Mouse (Mus musculus) heart, embryonic 12.5 days (tissue): Measurements from ENCODE around the gene Tlr9. TPM values are rescaled to one million over a fixed set of nuclear protein-coding genes. Genes with fewer than 3 reads are reported as not detected.

ENCODE experiments used
- ATAC-seq: fragments of 200-750 bp; cut with Nextera tagmentation; 2 replicates; pipeline ENCODE4 v1.8.0; 2017; ENCODE audit warnings: moderate TSS enrichment, moderate library complexity; ENCODE audit not compliant: insufficient number of reproducible peaks, low FRiP score
- H3K27ac ChIP-seq: fragments of 300-500 bp; sonication (generic); 2 replicates; pipeline ENCODE4 v1.5.1; 2016; ENCODE audit warnings: mild to moderate bottlenecking, moderate library complexity; ENCODE audit not compliant: poor library complexity, severe bottlenecking
- H3K27me3 ChIP-seq: fragments of 300-500 bp; sonication (generic); replicated peaks from 2 replicates; pipeline ENCODE4 v1.6.1; 2016; ENCODE audit warnings: mild to moderate bottlenecking, moderate library complexity
- H3K36me3 ChIP-seq: fragments of 300-500 bp; sonication (generic); 2 replicates; pipeline ENCODE4 v1.6.1; 2016; ENCODE audit warnings: mild to moderate bottlenecking, moderate library complexity
- H3K4me1 ChIP-seq: fragments of 300-500 bp; sonication (generic); replicated peaks from 2 replicates; pipeline ENCODE4 v1.6.1; 2016; ENCODE audit warnings: mild to moderate bottlenecking
- H3K4me2 ChIP-seq: fragments of 300-500 bp; sonication (generic); 2 replicates; pipeline ENCODE4 v1.6.1; 2016; ENCODE audit warnings: mild to moderate bottlenecking, moderate library complexity
- H3K4me3 ChIP-seq: fragments of 300-500 bp; sonication (generic); 2 replicates; pipeline ENCODE4 v1.5.1; 2016; ENCODE audit warnings: mild to moderate bottlenecking
- H3K9ac ChIP-seq: fragments of 300-500 bp; sonication (generic); 2 replicates; pipeline ENCODE4 v1.6.1; 2016; ENCODE audit warnings: mild to moderate bottlenecking, moderate library complexity
- H3K9me3 ChIP-seq: fragments of 300-500 bp; sonication (generic); replicated peaks from 2 replicates; pipeline ENCODE4 v1.6.1; 2016; ENCODE audit warnings: mild to moderate bottlenecking, moderate library complexity
- WGBS: fragments of 180-500 bp; shearing (Covaris S2); methylation state at CpG from one replicate; pipeline ENCODE4 v1.1.7; 2016; 5-methylcytosine and 5-hydroxymethylcytosine counted together
- polyA plus RNA-seq: library from polyadenylated mRNA; unstranded; fragments of >200 nt; fragmentation: Nextera tagmentation; extraction: Ambion mirVana; gene quantifications from 2 replicates; pipeline ENCODE4 v1.2.1, GENCODE M21; 2016

The Tlr9 gene
- polyA plus RNA-seq, 1 experiment from 2014 or later: not detected

DNA sequence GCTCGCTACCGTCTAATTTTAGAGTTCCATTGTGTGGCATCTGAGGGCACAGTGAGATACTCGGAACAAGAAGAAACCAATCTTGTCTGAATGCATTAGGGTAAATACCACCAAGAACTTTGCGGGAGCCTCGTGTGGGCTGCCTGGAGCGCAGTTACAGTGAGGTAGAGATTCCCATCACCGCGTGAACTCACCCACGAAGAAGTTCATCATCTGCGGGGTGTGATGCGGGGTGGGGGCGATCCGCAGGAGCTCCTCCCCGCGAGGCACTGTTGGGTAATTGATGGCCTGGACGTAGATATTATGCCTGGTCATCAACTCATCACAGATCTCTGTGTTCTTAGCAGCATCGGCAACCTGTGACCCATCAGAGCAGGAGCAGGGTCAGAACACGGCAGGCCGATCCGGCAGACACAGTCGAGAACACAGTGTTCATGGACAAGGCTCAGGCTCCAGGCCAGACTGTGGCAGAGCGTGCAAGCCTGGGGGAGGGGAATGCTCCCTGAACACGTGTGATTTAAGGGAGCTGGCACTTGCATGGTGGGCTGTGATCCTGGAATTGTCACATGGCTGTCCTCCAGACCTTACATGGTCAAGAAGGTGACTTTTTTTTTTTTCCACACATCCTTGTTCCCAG, 12.9 kb downstream of the Tlr9 start:
- Histone ChIP-seq H3K36me3 (peaks cover 79% of the 10 kb centered on the region), H3K27me3 (no peaks in the 10 kb centered on the region), H3K4me1 (peaks cover 10% of the 10 kb centered on the region), H3K9ac (0 out of 2 replicates have a peak overlapping the region, but pooled peaks have one; percentile 37), H3K4me2 (no peak overlapping the region), H3K4me3 (no peak overlapping the region), H3K27ac (no peak overlapping the region), H3K9me3 (no peaks in the 10 kb centered on the region)
- ATAC-seq: no peak
- WGBS: 79% methylated on average over 23 of the region's 23 CpGs

DNA sequence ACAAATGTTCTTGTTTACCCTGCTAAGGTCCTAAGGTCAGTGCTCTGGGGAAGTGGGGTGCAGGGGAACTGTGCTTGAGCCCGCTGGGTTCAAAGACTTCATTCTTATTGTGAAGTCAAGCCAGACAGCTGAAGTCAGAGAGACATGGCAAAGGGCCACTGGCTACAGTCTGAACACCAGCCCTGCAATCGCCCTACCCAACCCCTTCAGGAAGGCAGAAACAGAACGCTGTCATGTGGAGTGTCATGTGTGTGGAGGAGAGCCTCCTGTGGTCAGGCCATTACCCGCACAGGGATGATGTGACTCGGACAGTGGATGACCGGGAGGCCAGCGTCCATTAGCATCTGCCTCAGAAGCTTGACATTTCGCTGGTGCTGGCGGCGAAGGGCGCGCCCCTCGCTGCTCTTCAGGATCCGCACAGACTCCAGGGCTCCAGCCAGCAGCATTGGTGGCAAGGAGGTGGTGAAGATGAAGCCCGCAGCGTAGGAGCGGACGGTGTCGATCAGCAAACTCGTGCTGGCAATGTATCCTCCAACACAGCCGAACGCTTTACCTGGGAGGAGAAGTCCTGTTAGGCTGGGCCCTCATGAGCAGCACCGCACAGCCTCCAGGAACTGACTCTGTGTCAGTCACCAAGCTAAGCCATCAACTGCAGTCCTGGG, 13.9 kb downstream of the Tlr9 start:
- H3K9ac ChIP-seq: no peak overlapping the region
- H3K36me3 ChIP-seq: peaks cover 88% of the 10 kb centered on the region
- no peak overlapping the region for H3K27ac ChIP-seq
- no peak overlapping the region for H3K4me2 ChIP-seq
- ATAC-seq: no peak
- 88% methylated on average over 23 of the region's 23 CpGs for WGBS
- no peaks in the 10 kb centered on the region for H3K27me3 ChIP-seq
- peaks cover 10% of the 10 kb centered on the region for H3K4me1 ChIP-seq
- H3K4me3 ChIP-seq: no peak overlapping the region
- no peaks in the 10 kb centered on the region for H3K9me3 ChIP-seq

- Histone ChIP-seq H3K4me1 (peaks cover 10% of the 10 kb centered on the region), H3K9ac (no peak overlapping the region), H3K36me3 (peaks cover 93% of the 10 kb centered on the region), H3K27me3 (no peaks in the 10 kb centered on the region), H3K4me3 (no peak overlapping the region), H3K27ac (no peak overlapping the region), H3K4me2 (no peak overlapping the region), H3K9me3 (no peaks in the 10 kb centered on the region)
- ATAC-seq: no peak
- 73% methylated on average over 3 of the region's 3 CpGs for whole genome bisulfite sequencing
Observed at GRCm38 (mm10) chr9:106236818-106237211, 14.4 kb downstream of the Tlr9 start.

GRCm38 (mm10) chr9:106237401-106237800, 15.0 kb downstream of the Tlr9 start:
- WGBS: 88% methylated on average over 8 of the region's 8 CpGs
- Histone ChIP-seq H3K4me1 (peaks cover 10% of the 10 kb centered on the region), H3K9me3 (no peaks in the 10 kb centered on the region), H3K9ac (no peak overlapping the region), H3K27ac (no peak overlapping the region), H3K4me3 (no peak overlapping the region), H3K36me3 (peaks cover 98% of the 10 kb centered on the region), H3K27me3 (no peaks in the 10 kb centered on the region), H3K4me2 (no peak overlapping the region)
- ATAC-seq: no peak

DNA sequence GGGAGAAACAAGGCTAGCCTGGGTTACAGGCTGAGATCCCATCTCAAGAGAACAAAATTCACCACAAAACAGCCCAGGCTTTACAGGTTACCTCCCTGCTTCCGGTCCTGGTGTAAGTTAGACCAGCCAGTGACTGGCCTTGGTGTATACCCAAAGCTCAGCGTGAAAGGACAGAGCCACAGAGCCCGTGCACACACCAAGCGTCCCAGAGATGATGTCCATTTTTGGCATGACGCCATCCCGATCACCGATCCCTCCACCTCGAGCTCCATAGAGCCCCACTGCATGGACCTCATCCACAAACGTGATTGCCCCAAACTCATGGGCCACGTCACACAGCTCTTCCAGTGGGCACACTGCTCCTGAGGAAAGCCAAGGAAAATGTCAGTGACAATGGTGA, 15.5 kb downstream of the Tlr9 start:
- Histone ChIP-seq H3K4me1 (peaks cover 10% of the 10 kb centered on the region), H3K4me2 (no peak overlapping the region), H3K9me3 (no peaks in the 10 kb centered on the region), H3K9ac (no peak overlapping the region), H3K27me3 (no peaks in the 10 kb centered on the region), H3K36me3 (peaks cover 98% of the 10 kb centered on the region), H3K27ac (no peak overlapping the region), H3K4me3 (no peak overlapping the region)
- WGBS: 86% methylated on average over 10 of the region's 10 CpGs
- no peak for ATAC-seq

GRCm38 (mm10) chr9:106241541-106242164, 19.3 kb downstream of the Tlr9 start:
- no peak overlapping the region for H3K27ac ChIP-seq
- no peaks in the 10 kb centered on the region for H3K9me3 ChIP-seq
- 86% methylated on average over 10 of the region's 10 CpGs for WGBS
- H3K27me3 ChIP-seq: no peaks in the 10 kb centered on the region
- ATAC-seq: no peak
- no peak overlapping the region for H3K4me3 ChIP-seq
- peaks cover 14% of the 10 kb centered on the region for H3K4me1 ChIP-seq
- no peak overlapping the region for H3K9ac ChIP-seq
- H3K4me2 ChIP-seq: no peak overlapping the region
- peaks cover 69% of the 10 kb centered on the region for H3K36me3 ChIP-seq

DNA sequence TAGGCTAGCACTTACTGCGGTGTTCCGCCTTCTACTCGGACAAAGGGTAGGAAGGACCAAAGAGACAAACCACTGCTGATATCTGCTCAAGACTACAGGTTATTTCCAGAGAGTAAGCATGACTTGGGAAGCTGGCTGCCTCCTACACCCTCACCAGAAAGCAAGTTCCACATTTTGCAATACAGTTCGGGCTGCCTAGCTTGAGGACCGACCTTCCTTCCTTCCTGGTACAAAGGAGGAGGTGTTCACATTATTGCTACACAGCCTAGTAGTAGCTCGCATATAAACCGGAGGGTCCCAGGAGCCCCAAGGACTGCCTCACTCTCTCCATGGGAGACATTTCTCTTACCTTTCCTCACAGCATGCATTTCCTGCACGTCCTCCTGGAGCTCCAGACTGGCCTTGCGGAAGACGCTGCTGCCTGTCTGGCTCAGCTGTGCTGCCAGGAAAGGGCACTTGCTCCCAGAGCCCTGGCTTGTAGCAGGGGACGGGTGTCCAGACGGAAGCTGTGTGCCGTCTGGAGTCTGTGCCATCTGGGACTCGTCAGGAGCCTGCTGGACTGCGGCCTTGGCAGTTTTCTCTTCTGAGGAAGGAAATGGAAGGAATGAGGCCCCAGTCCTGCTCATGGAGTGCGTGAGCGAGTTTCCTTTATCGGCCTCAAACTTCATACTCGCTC, 20.6 kb downstream of the Tlr9 start:
- WGBS: 56% methylated on average over 19 of the region's 19 CpGs
- Histone ChIP-seq H3K27me3 (no peaks in the 10 kb centered on the region), H3K4me3 (no peak overlapping the region), H3K9me3 (no peaks in the 10 kb centered on the region), H3K9ac (peak overlapping the region; percentile 13), H3K4me1 (peaks cover 20% of the 10 kb centered on the region), H3K36me3 (peaks cover 56% of the 10 kb centered on the region), H3K4me2 (peak overlapping the region; percentile 0; the same call in 1 of the 2 replicates), H3K27ac (peak overlapping the region; percentile 42)
- peak; percentile 50; the same call in 1 of the 2 replicates for ATAC-seq

DNA sequence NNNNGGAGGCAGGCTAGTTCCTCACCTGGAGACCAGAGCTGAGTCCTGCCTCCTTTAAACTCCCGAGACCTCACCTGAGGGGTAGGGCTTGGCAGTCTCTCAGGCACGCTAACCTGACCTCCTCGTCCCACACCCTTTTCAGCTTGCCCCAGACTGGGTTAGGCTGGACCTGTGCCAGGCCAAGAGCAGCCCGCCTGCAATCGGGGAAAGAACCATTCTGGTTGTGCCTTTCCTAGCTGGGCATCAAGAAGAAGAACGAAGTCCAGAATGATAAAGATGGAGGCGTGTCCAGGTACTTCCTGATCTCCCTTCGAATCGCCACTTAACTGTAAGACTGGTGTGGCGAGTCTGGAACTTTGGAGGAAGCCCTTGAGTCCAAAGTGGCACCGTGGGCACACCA, 27.2 kb downstream of the Tlr9 start:
- no peaks in the 10 kb centered on the region for H3K9me3 ChIP-seq
- H3K4me3 ChIP-seq: no peak overlapping the region
- peak overlapping the region; percentile 55; the same call in 1 of the 2 replicates for H3K27ac ChIP-seq
- no peak overlapping the region for H3K9ac ChIP-seq
- H3K4me2 ChIP-seq: no peak overlapping the region
- no peak for ATAC-seq
- WGBS: 82% methylated on average over 11 of the region's 11 CpGs
- peaks cover 5% of the 10 kb centered on the region; the same call in 1 of the 2 replicates for H3K36me3 ChIP-seq
- H3K4me1 ChIP-seq: peaks cover 36% of the 10 kb centered on the region
- no peaks in the 10 kb centered on the region for H3K27me3 ChIP-seq

GRCm38 (mm10) chr9:106250245-106250644, 27.8 kb downstream of the Tlr9 start:
- H3K9me3 ChIP-seq: no peaks in the 10 kb centered on the region
- peak overlapping the region; percentile 55; the same call in 1 of the 2 replicates for H3K27ac ChIP-seq
- peaks cover 36% of the 10 kb centered on the region for H3K4me1 ChIP-seq
- no peaks in the 10 kb centered on the region for H3K27me3 ChIP-seq
- H3K9ac ChIP-seq: no peak overlapping the region
- peak; percentile 59 for ATAC-seq
- H3K36me3 ChIP-seq: peaks cover 2% of the 10 kb centered on the region; the same call in 1 of the 2 replicates
- 36% methylated on average over 4 of the region's 4 CpGs for WGBS
- no peak overlapping the region for H3K4me2 ChIP-seq
- H3K4me3 ChIP-seq: no peak overlapping the region

DNA sequence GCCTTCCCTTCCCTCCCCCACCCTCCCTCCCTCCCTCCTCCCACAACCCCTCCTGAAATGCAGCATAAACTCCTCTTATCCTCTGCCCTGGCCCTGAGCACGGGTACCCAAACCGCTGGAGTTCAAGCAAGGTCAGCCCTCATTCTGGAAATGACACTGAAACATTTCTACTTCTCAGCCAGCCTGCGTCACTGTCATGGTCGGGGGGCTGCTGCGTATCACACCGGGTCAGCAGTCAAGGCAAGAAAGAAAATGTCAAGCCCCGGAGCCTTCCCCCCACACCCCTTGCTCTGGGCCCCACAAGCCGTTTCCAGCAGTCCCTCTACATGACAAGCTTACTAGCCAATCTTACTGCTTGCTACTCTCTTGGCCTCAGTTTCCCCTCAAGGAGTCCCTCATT, 28.7 kb downstream of the Tlr9 start:
- 66% methylated on average over 8 of the region's 8 CpGs for whole genome bisulfite sequencing
- no peak overlapping the region for H3K4me2 ChIP-seq
- no peaks in the 10 kb centered on the region for H3K27me3 ChIP-seq
- H3K36me3 ChIP-seq: no peaks in the 10 kb centered on the region
- H3K9ac ChIP-seq: no peak overlapping the region
- H3K4me1 ChIP-seq: peaks cover 34% of the 10 kb centered on the region
- no peak overlapping the region for H3K4me3 ChIP-seq
- no peak overlapping the region for H3K27ac ChIP-seq
- no peak for ATAC-seq
- no peaks in the 10 kb centered on the region for H3K9me3 ChIP-seq

- no peak for ATAC-seq
Observed at GRCm38 (mm10) chr9:106254001-106254400, 31.6 kb downstream of the Tlr9 start.

More at GRCm38 (mm10) chr9:106254001-106254400, 31.6 kb downstream of the Tlr9 start:
- H3K4me1 ChIP-seq: peaks cover 17% of the 10 kb centered on the region
- no peak overlapping the region for H3K4me2 ChIP-seq
- H3K9ac ChIP-seq: no peak overlapping the region
- no peaks in the 10 kb centered on the region for H3K9me3 ChIP-seq
- WGBS: 68% methylated on average over 2 of the region's 2 CpGs
- H3K27ac ChIP-seq: no peak overlapping the region
- no peaks in the 10 kb centered on the region for H3K36me3 ChIP-seq
- no peak overlapping the region for H3K4me3 ChIP-seq
- no peaks in the 10 kb centered on the region for H3K27me3 ChIP-seq
